Mouse (Mus musculus) liver, embryonic 11.5 days (tissue): ENCODE data around the gene BC030867. TPM values are rescaled to one million over a fixed set of nuclear protein-coding genes. Genes with fewer than 3 reads are reported as not detected.

Source experiments
- ATAC-seq: fragments of 200-750 bp; cut with Nextera tagmentation; replicated peaks from 2 replicates; pipeline ENCODE4 v1.8.0; 2017; ENCODE audit warnings: moderate number of reproducible peaks, mild to moderate bottlenecking, moderate TSS enrichment, moderate library complexity; ENCODE audit not compliant: low FRiP score
- DNase-seq: peaks from one replicate; pipeline ENCODE4 v3.0.0-alpha.2; 2017; ENCODE audit warnings: low spot score
- H3K27ac ChIP-seq: fragments of 300-500 bp; sonication (generic); 2 replicates; pipeline ENCODE4 v1.5.1; 2014; ENCODE audit warnings: mild to moderate bottlenecking, low read depth, low read length, control low read depth
- H3K27me3 ChIP-seq: fragments of 300-500 bp; sonication (generic); replicated peaks from 2 replicates; pipeline ENCODE4 v1.6.1; 2014; ENCODE audit warnings: low read length, mixed read lengths; ENCODE audit not compliant: control insufficient read depth, insufficient read depth
- H3K36me3 ChIP-seq: fragments of 300-500 bp; sonication (generic); 2 replicates; pipeline ENCODE4 v1.6.1; 2014; ENCODE audit warnings: mild to moderate bottlenecking, low read length, moderate library complexity, mixed read lengths; ENCODE audit not compliant: control insufficient read depth, insufficient read depth
- H3K4me1 ChIP-seq: fragments of 300-500 bp; sonication (generic); replicated peaks from 2 replicates; pipeline ENCODE4 v1.6.1; 2014; ENCODE audit warnings: low read length, mixed read lengths; ENCODE audit not compliant: control insufficient read depth, insufficient read depth
- H3K4me2 ChIP-seq: fragments of 300-500 bp; sonication (generic); 2 replicates; pipeline ENCODE4 v1.6.1; 2014; ENCODE audit warnings: mild to moderate bottlenecking, control low read depth, moderate library complexity
- H3K4me3 ChIP-seq: fragments of 300-500 bp; sonication (generic); 2 replicates; pipeline ENCODE4 v1.5.1; 2014; ENCODE audit warnings: low read depth, low read length, control low read depth
- H3K9ac ChIP-seq: fragments of 300-500 bp; sonication (generic); 2 replicates; pipeline ENCODE4 v1.6.1; 2014; ENCODE audit warnings: low read depth, low read length, control low read depth
- H3K9me3 ChIP-seq: fragments of 300-500 bp; sonication (generic); 2 replicates; pipeline ENCODE4 v1.6.1; 2016; ENCODE audit warnings: low read length, inconsistent platforms, mixed read lengths; ENCODE audit not compliant: control insufficient read depth
- WGBS: fragments of 180-500 bp; shearing (Covaris S2); extraction: QIAGEN DNeasy Blood & Tissue Kit; methylation state at CpG from one replicate; pipeline ENCODE4 v1.1.7; 2014; 5-methylcytosine and 5-hydroxymethylcytosine counted together
- polyA plus RNA-seq: library from polyadenylated mRNA; unstranded; fragments of >200 nt; fragmentation: Nextera tagmentation; extraction: Ambion mirVana; gene quantifications from 2 replicates; pipeline ENCODE4 v1.2.1, GENCODE M21; 2014

BC030867 gene
- 28.2 and 29.4 TPM in 2 replicates for polyA plus RNA-seq

DNA sequence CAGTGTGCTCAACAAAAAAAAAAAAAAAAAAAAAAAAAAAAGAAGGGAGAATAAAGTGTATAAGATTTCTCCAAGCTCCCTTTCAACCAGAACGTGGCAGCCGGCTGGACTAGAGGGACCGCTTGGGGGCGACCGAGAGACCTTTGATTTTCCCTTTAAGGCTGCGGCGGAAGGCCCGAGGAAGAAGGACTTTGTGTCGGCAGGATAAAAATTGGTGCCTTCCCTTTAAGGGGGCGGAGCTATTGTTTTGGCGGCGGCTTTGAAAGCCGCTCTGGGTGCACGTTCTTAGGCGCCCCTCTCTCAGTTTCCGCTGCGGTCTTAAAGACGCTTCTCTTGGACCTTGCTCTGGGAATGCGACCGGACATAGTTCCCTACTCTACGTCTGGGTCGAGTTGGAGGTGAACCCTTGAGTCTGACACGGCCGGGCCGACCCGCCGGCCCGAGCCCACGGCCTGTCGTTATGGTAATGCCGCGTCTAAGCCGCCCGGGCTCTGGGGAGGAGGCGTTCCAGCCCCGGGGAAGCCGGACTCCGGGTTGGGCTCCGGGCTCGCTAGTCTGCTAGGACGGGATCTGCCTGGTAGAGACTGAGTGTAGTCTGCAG lies at the start of gene BC030867:
Gene BC030867 (plus strand): TSS at position 253 of the 601 bp plus-strand sequence.
- H3K9ac ChIP-seq, result peak within 1 kb of the TSS; percentile 82
- WGBS, result under 1% methylated on average over 41 of the region's 41 CpGs
- H3K9me3 ChIP-seq, result no peaks in the 10 kb centered on the region
- H3K27me3 ChIP-seq, result 0 out of 2 replicates have a peak, but pooled peaks cover 2% of the 10 kb centered on the region
- H3K27ac ChIP-seq, result peak within 1 kb of the TSS; percentile 40; the same call in 1 of the 2 replicates
- peaks cover 17% of the 10 kb centered on the region for H3K4me1 ChIP-seq
- peak within 1 kb of the TSS; percentile 77 for H3K4me2 ChIP-seq
- ATAC-seq (peak; percentile 76), DNase-seq (peak; percentile 97)
- H3K36me3 ChIP-seq, result peaks cover 8% of the 10 kb centered on the region
- H3K4me3 ChIP-seq, result peak within 1 kb of the TSS; percentile 77

DNA sequence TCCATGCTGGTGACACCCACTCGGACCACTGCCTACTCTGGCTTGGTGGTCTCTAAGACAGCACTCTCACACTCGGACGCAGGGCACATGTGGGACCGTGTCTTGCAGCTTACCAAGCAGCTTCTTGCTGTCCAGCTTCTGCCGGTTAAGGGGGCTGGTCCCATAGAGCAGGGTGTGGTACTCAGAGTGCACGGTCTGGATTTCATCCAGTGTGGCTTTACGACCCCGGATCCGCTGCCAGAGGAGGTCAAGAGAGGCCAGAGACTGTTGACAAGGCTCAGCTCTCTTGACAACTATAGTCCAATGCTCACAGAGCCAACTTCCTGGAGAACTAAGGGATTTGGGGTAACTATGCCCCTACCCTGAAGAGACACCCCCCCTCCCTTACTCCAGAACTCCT lies 48.8 kb upstream of the BC030867 start:
- Histone ChIP-seq H3K9ac (no peak overlapping the region), H3K9me3 (no peaks in the 10 kb centered on the region), H3K36me3 (peaks cover 32% of the 10 kb centered on the region), H3K27me3 (no peaks in the 10 kb centered on the region), H3K27ac (no peak overlapping the region), H3K4me1 (peaks cover 6% of the 10 kb centered on the region), H3K4me2 (no peak overlapping the region), H3K4me3 (no peak overlapping the region)
- ATAC-seq (no peak), DNase-seq (no peak)
- WGBS, result 68% methylated on average over 9 of the region's 9 CpGs

DNA sequence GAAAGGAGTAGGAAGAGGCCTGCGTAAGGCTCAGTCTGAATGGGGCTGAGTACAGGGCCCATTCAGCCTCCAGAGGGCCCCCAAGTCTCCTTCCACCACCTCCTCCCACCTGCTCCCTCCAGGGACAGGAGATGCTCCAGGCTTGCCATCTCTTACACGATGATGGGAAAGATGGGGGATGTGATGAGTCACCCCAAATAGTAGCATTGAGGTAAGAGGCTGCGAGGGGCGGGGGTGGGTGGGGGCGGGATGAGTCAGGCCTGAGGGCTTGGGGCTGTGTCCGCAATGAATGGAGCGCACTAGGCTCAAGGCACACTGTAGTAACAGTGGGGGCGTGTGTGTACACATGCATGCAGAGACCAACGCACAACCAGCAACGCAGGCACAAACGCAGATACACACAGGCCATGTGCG lies 47.3 kb upstream of the BC030867 start:
- H3K27me3 ChIP-seq, result no peaks in the 10 kb centered on the region
- H3K9ac ChIP-seq, result no peak overlapping the region
- no peaks in the 10 kb centered on the region; the same call in 1 of the 2 replicates for H3K4me1 ChIP-seq
- no peak overlapping the region for H3K27ac ChIP-seq
- peaks cover 36% of the 10 kb centered on the region for H3K36me3 ChIP-seq
- ATAC-seq (no peak), DNase-seq (no peak)
- H3K4me2 ChIP-seq, result no peak overlapping the region
- WGBS, result 82% methylated on average over 12 of the region's 12 CpGs
- no peak overlapping the region for H3K4me3 ChIP-seq
- H3K9me3 ChIP-seq, result no peaks in the 10 kb centered on the region

DNA sequence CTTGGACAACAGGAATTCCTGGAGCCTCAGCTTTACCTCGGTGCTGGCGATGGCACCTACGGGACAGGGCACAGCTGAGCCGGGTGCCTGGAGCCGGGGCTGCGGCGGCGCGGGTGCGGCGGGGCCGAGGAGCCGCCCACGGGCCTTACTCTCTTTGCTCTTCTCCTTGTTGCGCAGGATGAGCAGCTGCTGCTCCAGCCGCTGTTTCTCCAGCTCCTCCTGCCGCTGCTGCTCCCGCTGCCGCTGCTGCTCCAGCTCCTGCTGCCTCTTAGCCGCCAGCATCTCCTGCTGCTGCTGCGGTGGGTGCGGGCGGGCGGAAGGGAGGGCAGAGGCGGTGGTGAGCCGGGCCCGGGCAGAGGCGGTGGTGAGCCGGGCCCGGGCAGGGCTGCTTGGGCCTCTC lies 42.2 kb upstream of the BC030867 start:
- WGBS, result 78% methylated on average over 30 of the region's 30 CpGs
- H3K9ac ChIP-seq, result no peak overlapping the region
- H3K9me3 ChIP-seq, result no peaks in the 10 kb centered on the region
- peaks cover 34% of the 10 kb centered on the region for H3K4me1 ChIP-seq
- H3K4me3 ChIP-seq, result no peak overlapping the region
- H3K36me3 ChIP-seq, result peaks cover 24% of the 10 kb centered on the region; the same call in 1 of the 2 replicates
- no peak for ATAC-seq
- H3K27ac ChIP-seq, result no peak overlapping the region
- no peaks in the 10 kb centered on the region for H3K27me3 ChIP-seq
- no peak overlapping the region for H3K4me2 ChIP-seq
- no peak for DNase-seq

DNA sequence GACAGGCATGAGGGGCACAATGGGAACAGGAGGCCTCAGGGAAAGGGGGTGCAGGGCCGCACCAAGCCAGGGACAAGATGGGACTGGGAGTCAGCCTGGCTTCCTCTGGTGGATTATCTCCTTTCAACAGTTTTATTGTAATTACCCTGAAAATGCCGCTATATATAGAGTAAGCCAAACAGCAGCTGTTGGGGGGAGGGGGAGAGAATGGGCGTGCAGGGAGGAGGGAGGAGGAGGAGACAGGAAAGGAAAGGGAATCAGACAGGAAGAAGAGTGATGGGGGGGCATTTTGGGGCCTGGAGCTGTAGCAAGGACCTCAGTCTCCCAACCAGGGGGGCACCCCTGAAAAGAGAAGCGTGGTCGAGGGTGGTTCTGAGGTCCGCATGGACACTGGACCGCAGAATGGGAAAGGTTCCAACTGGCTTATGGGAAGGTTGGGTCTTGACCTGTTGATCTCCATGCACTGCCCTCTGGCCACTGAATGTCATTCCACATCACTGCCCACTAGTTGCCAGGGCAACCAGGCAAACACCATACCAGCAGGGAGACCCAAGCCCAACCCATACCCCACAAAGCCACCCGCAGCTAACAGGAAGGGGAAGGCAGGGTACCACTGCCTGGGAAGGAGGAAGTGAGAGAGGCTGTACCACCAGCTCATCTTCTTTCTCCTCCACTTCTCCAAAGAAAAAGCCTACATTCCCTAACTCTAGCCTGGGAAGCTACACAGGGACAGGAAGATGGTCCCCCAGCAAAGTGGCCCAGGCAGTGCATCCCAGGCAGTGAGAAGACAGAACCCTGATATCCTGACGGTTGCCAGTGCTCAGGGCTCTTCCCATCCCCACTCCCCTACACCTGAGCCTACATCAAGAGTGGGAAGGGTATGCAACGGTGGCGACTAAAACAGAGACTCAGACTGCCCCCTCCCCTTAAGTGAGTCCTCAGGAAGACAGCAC lies 40.6 kb upstream of the BC030867 start:
- peak overlapping the region; percentile 19; the same call in 1 of the 2 replicates for H3K4me2 ChIP-seq
- DNase-seq (no peak), ATAC-seq (no peak)
- H3K9me3 ChIP-seq, result no peaks in the 10 kb centered on the region
- 48% methylated on average over 11 of the region's 11 CpGs for WGBS
- H3K9ac ChIP-seq, result no peak overlapping the region
- no peak overlapping the region for H3K27ac ChIP-seq
- H3K27me3 ChIP-seq, result no peaks in the 10 kb centered on the region
- peaks cover 19% of the 10 kb centered on the region; the same call in 1 of the 2 replicates for H3K36me3 ChIP-seq
- peaks cover 35% of the 10 kb centered on the region for H3K4me1 ChIP-seq
- H3K4me3 ChIP-seq, result no peak overlapping the region

DNA sequence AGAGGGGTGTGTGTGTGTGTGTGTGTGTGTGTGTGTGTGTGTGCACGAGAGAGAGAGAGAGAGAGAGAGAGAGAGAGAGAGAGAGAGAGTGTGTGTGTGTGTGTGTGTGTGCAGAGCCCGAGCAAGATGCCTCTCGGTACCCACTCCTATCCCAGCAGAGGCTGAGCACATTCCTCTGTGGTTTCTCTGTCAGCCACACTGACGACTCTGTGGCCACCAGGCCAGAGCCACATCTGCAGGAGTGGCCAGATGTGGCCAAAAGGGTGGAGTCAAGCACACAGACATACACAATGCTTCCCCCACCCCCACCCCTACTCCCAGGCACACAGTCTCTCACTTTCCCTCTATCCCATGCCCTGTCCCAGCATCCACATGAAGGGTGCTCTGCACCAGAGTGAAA lies 39.8 kb upstream of the BC030867 start:
- DNase-seq (no peak), ATAC-seq (no peak)
- Histone ChIP-seq H3K27me3 (no peaks in the 10 kb centered on the region), H3K4me2 (no peak overlapping the region), H3K4me3 (no peak overlapping the region), H3K9ac (no peak overlapping the region), H3K4me1 (peaks cover 35% of the 10 kb centered on the region), H3K36me3 (peaks cover 14% of the 10 kb centered on the region; the same call in 1 of the 2 replicates), H3K27ac (no peak overlapping the region), H3K9me3 (no peaks in the 10 kb centered on the region)
- WGBS, result 34% methylated on average over 4 of the region's 4 CpGs

DNA sequence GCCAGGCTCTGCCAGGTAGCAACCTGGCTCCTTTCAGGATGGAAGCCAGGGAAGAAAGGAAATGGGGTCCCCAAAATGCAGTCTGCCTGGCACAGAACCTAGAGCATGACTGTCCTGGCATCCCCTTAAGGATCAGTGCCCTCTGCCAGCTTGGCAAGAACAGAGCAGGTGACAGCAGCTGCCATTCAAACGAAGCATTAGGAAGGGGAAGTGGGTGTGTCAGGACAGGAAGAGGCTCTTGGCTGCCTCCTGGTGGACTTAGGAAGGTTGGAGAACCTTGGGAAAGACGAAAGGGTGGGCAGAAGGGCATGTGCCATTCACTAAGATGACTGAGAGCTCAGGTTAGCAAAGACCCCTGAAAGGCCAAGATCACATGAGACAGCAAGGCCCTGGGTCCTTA lies 38.9 kb upstream of the BC030867 start:
- Histone ChIP-seq H3K9me3 (no peaks in the 10 kb centered on the region), H3K27me3 (no peaks in the 10 kb centered on the region), H3K4me1 (peaks cover 43% of the 10 kb centered on the region), H3K9ac (no peak overlapping the region), H3K4me3 (no peak overlapping the region), H3K4me2 (no peak overlapping the region), H3K36me3 (peaks cover 11% of the 10 kb centered on the region; the same call in 1 of the 2 replicates), H3K27ac (no peak overlapping the region)
- no peak for DNase-seq
- WGBS, result 34% methylated on average over 2 of the region's 2 CpGs
- ATAC-seq, result no peak

DNA sequence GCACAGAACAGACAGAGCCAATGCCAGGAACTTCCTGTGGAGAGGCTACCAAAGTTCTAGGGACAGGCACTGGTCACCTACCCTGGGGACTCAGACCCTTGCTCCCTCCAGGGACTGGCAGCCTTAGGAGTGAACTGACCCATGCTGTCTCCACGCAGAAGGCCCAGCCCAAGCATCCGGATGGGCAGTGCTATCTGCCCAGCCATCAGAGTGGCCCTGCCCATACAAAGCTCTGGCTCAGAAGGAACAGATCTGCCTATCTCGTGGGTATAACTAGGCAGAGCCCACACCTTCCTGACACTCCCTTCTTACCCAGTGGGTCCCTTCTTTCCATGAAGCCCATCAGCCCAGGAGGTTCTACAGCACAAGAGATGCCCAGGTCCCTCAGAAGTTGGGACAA lies 38.5 kb upstream of the BC030867 start:
- H3K9me3 ChIP-seq, result no peaks in the 10 kb centered on the region
- H3K4me1 ChIP-seq, result peaks cover 47% of the 10 kb centered on the region
- H3K9ac ChIP-seq, result peak overlapping the region; percentile 25; the same call in 1 of the 2 replicates
- WGBS, result 47% methylated on average over 3 of the region's 3 CpGs
- no peak overlapping the region for H3K4me2 ChIP-seq
- no peak overlapping the region for H3K27ac ChIP-seq
- peaks cover 11% of the 10 kb centered on the region; the same call in 1 of the 2 replicates for H3K36me3 ChIP-seq
- no peak overlapping the region for H3K4me3 ChIP-seq
- DNase-seq (no peak), ATAC-seq (0 out of 2 replicates have a peak, but pooled peaks have one; percentile 7)
- H3K27me3 ChIP-seq, result no peaks in the 10 kb centered on the region
